Mouse (Mus musculus): Measurements from ENCODE around the gene 1700014D04Rik. TPM values are rescaled to one million over a fixed set of nuclear protein-coding genes. Genes with fewer than 3 reads are reported as not detected.
"Not testable (repeated sequence)": the region's sequence is repeated elsewhere in the genome, so short reads cannot be mapped to it uniquely, and the experiment has no call there.

The 1700014D04Rik gene
- polyA plus RNA-seq (2014; fragmentation: Nextera tagmentation; extraction: Ambion mirVana), result 0.11 and 0.93 TPM in 2 replicates

GRCm38 (mm10) chr13:59746711-59747110 is at the start of gene 1700014D04Rik:
1700014D04Rik (minus strand) TSS chr13:59746752.
- 79% methylated on average over 9 of the region's 9 CpGs for WGBS
- H3K4me1 ChIP-seq (replicated peaks; ENCODE audit: control insufficient read depth, insufficient read depth, low read length), result no peaks in the 10 kb centered on the region
- no peak within 1 kb of the TSS for H3K4me3 ChIP-seq (replicated peaks; ENCODE audit: low read length)
- no peaks in the 10 kb centered on the region for H3K36me3 ChIP-seq (replicated peaks; ENCODE audit: control insufficient read depth, insufficient read depth)
- H3K9me3 ChIP-seq (ENCODE audit: control insufficient read depth, low read length), result no peaks in the 10 kb centered on the region
- H3K4me2 ChIP-seq (replicated peaks), result no peak within 1 kb of the TSS
- ATAC-seq (ENCODE audit: low FRiP score) (no peak), DNase-seq (ENCODE audit: low spot score) (no peak)
- no peak within 1 kb of the TSS for H3K9ac ChIP-seq
- H3K27me3 ChIP-seq (ENCODE audit: control insufficient read depth, insufficient read depth, low read length), result no peaks in the 10 kb centered on the region
- no peak within 1 kb of the TSS for H3K27ac ChIP-seq

GRCm38 (mm10) chr13:59795807-59796465 is 49.4 kb upstream of the 1700014D04Rik start:
- Histone ChIP-seq H3K36me3 (replicated peaks; ENCODE audit: control insufficient read depth, insufficient read depth) (peaks cover 99% of the 10 kb centered on the region), H3K4me1 (replicated peaks; ENCODE audit: control insufficient read depth, insufficient read depth, low read length) (no peaks in the 10 kb centered on the region), H3K9me3 (ENCODE audit: control insufficient read depth, low read length) (no peaks in the 10 kb centered on the region), H3K4me3 (replicated peaks; ENCODE audit: low read length) (no peak overlapping the region), H3K27ac (no peak overlapping the region), H3K27me3 (ENCODE audit: control insufficient read depth, insufficient read depth, low read length) (no peaks in the 10 kb centered on the region), H3K9ac (no peak overlapping the region), H3K4me2 (replicated peaks) (no peak overlapping the region)
- no peak for DNase-seq (ENCODE audit: low spot score)
- 94% methylated on average over 6 of the region's 6 CpGs for WGBS
- no peak for ATAC-seq (ENCODE audit: low FRiP score)

GRCm38 (mm10) chr13:59794786-59795185 is 48.2 kb upstream of the 1700014D04Rik start:
- Histone ChIP-seq H3K4me3 (replicated peaks; ENCODE audit: low read length) (no peak overlapping the region), H3K9me3 (ENCODE audit: control insufficient read depth, low read length) (no peaks in the 10 kb centered on the region), H3K4me2 (replicated peaks) (no peak overlapping the region), H3K9ac (no peak overlapping the region), H3K27me3 (ENCODE audit: control insufficient read depth, insufficient read depth, low read length) (no peaks in the 10 kb centered on the region), H3K36me3 (replicated peaks; ENCODE audit: control insufficient read depth, insufficient read depth) (peaks cover 99% of the 10 kb centered on the region), H3K4me1 (replicated peaks; ENCODE audit: control insufficient read depth, insufficient read depth, low read length) (no peaks in the 10 kb centered on the region), H3K27ac (no peak overlapping the region)
- ATAC-seq (ENCODE audit: low FRiP score) (no peak), DNase-seq (ENCODE audit: low spot score) (no peak)
- whole genome bisulfite sequencing, result 95% methylated on average over 1 of the region's 1 CpGs

- WGBS, result 94% methylated on average over 7 of the region's 7 CpGs
- no peaks in the 10 kb centered on the region for H3K27me3 ChIP-seq (ENCODE audit: control insufficient read depth, insufficient read depth, low read length)
- no peak within 1 kb of the TSS for H3K9ac ChIP-seq
- no peaks in the 10 kb centered on the region for H3K9me3 ChIP-seq (ENCODE audit: control insufficient read depth, low read length)
- H3K36me3 ChIP-seq (replicated peaks; ENCODE audit: control insufficient read depth, insufficient read depth), result peaks cover 98% of the 10 kb centered on the region
- no peak within 1 kb of the TSS for H3K4me3 ChIP-seq (replicated peaks; ENCODE audit: low read length)
- no peak within 1 kb of the TSS for H3K4me2 ChIP-seq (replicated peaks)
- DNase-seq (ENCODE audit: low spot score) (no peak), ATAC-seq (ENCODE audit: low FRiP score) (no peak)
- H3K4me1 ChIP-seq (replicated peaks; ENCODE audit: control insufficient read depth, insufficient read depth, low read length), result no peaks in the 10 kb centered on the region
- no peak within 1 kb of the TSS for H3K27ac ChIP-seq
Observed at GRCm38 (mm10) chr13:59782145-59782544, 35.6 kb upstream of the 1700014D04Rik start, which contains the start of gene Gm49354. Gm49354 (minus strand) TSS chr13:59782245.

GRCm38 (mm10) chr13:59779744-59780264 is 33.3 kb upstream of the 1700014D04Rik start:
- H3K9me3 ChIP-seq (ENCODE audit: control insufficient read depth, low read length); H3K27ac ChIP-seq; H3K4me3 ChIP-seq (replicated peaks; ENCODE audit: low read length); H3K4me1 ChIP-seq (replicated peaks; ENCODE audit: control insufficient read depth, insufficient read depth, low read length); H3K9ac ChIP-seq; H3K27me3 ChIP-seq (ENCODE audit: control insufficient read depth, insufficient read depth, low read length); ATAC-seq (ENCODE audit: low FRiP score); H3K4me2 ChIP-seq (replicated peaks); DNase-seq (ENCODE audit: low spot score): not testable (repeated sequence)
- WGBS, result 100% methylated on average over 1 of the region's 1 CpGs
- H3K36me3 ChIP-seq (replicated peaks; ENCODE audit: control insufficient read depth, insufficient read depth), result peaks cover 98% of the 10 kb centered on the region

- Histone ChIP-seq H3K9ac (no peak overlapping the region), H3K4me1 (replicated peaks; ENCODE audit: control insufficient read depth, insufficient read depth, low read length) (no peaks in the 10 kb centered on the region), H3K27ac (no peak overlapping the region), H3K4me2 (replicated peaks) (no peak overlapping the region), H3K27me3 (ENCODE audit: control insufficient read depth, insufficient read depth, low read length) (no peaks in the 10 kb centered on the region), H3K36me3 (replicated peaks; ENCODE audit: control insufficient read depth, insufficient read depth) (peaks cover 96% of the 10 kb centered on the region), H3K4me3 (replicated peaks; ENCODE audit: low read length) (no peak overlapping the region), H3K9me3 (ENCODE audit: control insufficient read depth, low read length) (no peaks in the 10 kb centered on the region)
- ATAC-seq (ENCODE audit: low FRiP score) (no peak), DNase-seq (ENCODE audit: low spot score) (no peak)
- WGBS, result 93% methylated on average over 4 of the region's 4 CpGs
Observed at GRCm38 (mm10) chr13:59779213-59779612, 32.7 kb upstream of the 1700014D04Rik start.

- Histone ChIP-seq H3K27ac (no peak overlapping the region), H3K4me1 (replicated peaks; ENCODE audit: control insufficient read depth, insufficient read depth, low read length) (peaks cover 4% of the 10 kb centered on the region; the same call in 1 of the 2 replicates), H3K4me3 (replicated peaks; ENCODE audit: low read length) (no peak overlapping the region), H3K9me3 (ENCODE audit: control insufficient read depth, low read length) (no peaks in the 10 kb centered on the region), H3K9ac (no peak overlapping the region), H3K4me2 (replicated peaks) (no peak overlapping the region), H3K27me3 (ENCODE audit: control insufficient read depth, insufficient read depth, low read length) (no peaks in the 10 kb centered on the region), H3K36me3 (replicated peaks; ENCODE audit: control insufficient read depth, insufficient read depth) (peaks cover 77% of the 10 kb centered on the region)
- DNase-seq (ENCODE audit: low spot score), result no peak
- no peak for ATAC-seq (ENCODE audit: low FRiP score)
- 89% methylated on average over 3 of the region's 3 CpGs for whole genome bisulfite sequencing
Observed at GRCm38 (mm10) chr13:59775168-59775567, 28.6 kb upstream of the 1700014D04Rik start.

GRCm38 (mm10) chr13:59771257-59771656 is 24.7 kb upstream of the 1700014D04Rik start:
- H3K27me3 ChIP-seq (ENCODE audit: control insufficient read depth, insufficient read depth, low read length), result no peaks in the 10 kb centered on the region
- peak overlapping the region; percentile 76 for H3K9ac ChIP-seq
- H3K4me1 ChIP-seq (replicated peaks; ENCODE audit: control insufficient read depth, insufficient read depth, low read length), result peaks cover 31% of the 10 kb centered on the region
- no peak for ATAC-seq (ENCODE audit: low FRiP score)
- peak overlapping the region; percentile 98 for H3K27ac ChIP-seq
- no peaks in the 10 kb centered on the region for H3K9me3 ChIP-seq (ENCODE audit: control insufficient read depth, low read length)
- H3K36me3 ChIP-seq (replicated peaks; ENCODE audit: control insufficient read depth, insufficient read depth), result peaks cover 39% of the 10 kb centered on the region
- H3K4me3 ChIP-seq (replicated peaks; ENCODE audit: low read length), result no peak overlapping the region
- 65% methylated on average over 9 of the region's 9 CpGs for WGBS
- DNase-seq (ENCODE audit: low spot score), result peak; percentile 30
- H3K4me2 ChIP-seq (replicated peaks), result peak overlapping the region; percentile 65; the same call in 1 of the 2 replicates

- H3K27ac ChIP-seq, result peak overlapping the region; percentile 98
- H3K9ac ChIP-seq, result peak overlapping the region; percentile 76
- H3K36me3 ChIP-seq (replicated peaks; ENCODE audit: control insufficient read depth, insufficient read depth), result peaks cover 35% of the 10 kb centered on the region
- WGBS, result 77% methylated on average over 9 of the region's 9 CpGs
- H3K9me3 ChIP-seq (ENCODE audit: control insufficient read depth, low read length), result no peaks in the 10 kb centered on the region
- H3K27me3 ChIP-seq (ENCODE audit: control insufficient read depth, insufficient read depth, low read length), result no peaks in the 10 kb centered on the region
- ATAC-seq (ENCODE audit: low FRiP score) (no peak), DNase-seq (ENCODE audit: low spot score) (peak; percentile 28)
- peak overlapping the region; percentile 65 for H3K4me2 ChIP-seq (replicated peaks)
- H3K4me3 ChIP-seq (replicated peaks; ENCODE audit: low read length), result peak overlapping the region; percentile 53
- peaks cover 33% of the 10 kb centered on the region for H3K4me1 ChIP-seq (replicated peaks; ENCODE audit: control insufficient read depth, insufficient read depth, low read length)
Observed at GRCm38 (mm10) chr13:59770847-59771246, 24.3 kb upstream of the 1700014D04Rik start.

Measured in hindbrain, embryonic 14.5 days (tissue).